Mouse (Mus musculus) heart, adult 10 weeks (tissue): Measurements from ENCODE around the gene Btc. TPM values are rescaled to one million over a fixed set of nuclear protein-coding genes. Genes with fewer than 3 reads are reported as not detected.

Experiments
- polyA plus RNA-seq: library from polyadenylated mRNA; stranded (reverse); fragments of 350-450 nt; fragmentation: Illumina TruSeq; extraction: RNeasy Lipid Tissue Mini Kit (QIAGEN cat#74804); gene quantifications from one replicate; pipeline ENCODE4 v1.2.3, GENCODE M21; 2014; ENCODE audit warnings: low read depth, low replicate concordance

The Btc gene
- polyA plus RNA-seq, result 1.3 TPM

GRCm38 (mm10) chr5:91402339-91403211 is at the start of gene Btc:
Btc (minus strand) TSS chr5:91402994.

Other genes starting within 250 kb of the Btc start
- gene Parm1, start 114.6 kb upstream of the Btc start, polyA plus RNA-seq, result 63.6 TPM